Mouse (Mus musculus) midbrain, postnatal 0 days (tissue): ENCODE data around the gene Fam172a. TPM values are rescaled to one million over a fixed set of nuclear protein-coding genes. Genes with fewer than 3 reads are reported as not detected.

Experiments
- ATAC-seq: fragments of 200-750 bp; cut with Nextera tagmentation; 2 replicates; pipeline ENCODE4 v1.8.0; 2017; ENCODE audit warnings: moderate number of reproducible peaks, mild to moderate bottlenecking, moderate TSS enrichment, moderate library complexity; ENCODE audit not compliant: low FRiP score
- DNase-seq: peaks from one replicate; pipeline ENCODE4 v3.0.0-alpha.2; 2015; ENCODE audit warnings: low spot score
- H3K27ac ChIP-seq: fragments of 300-500 bp; sonication (generic); 2 replicates; pipeline ENCODE4 v1.5.1; 2014; ENCODE audit warnings: low read depth, mild to moderate bottlenecking, low read length, mixed read lengths
- H3K27me3 ChIP-seq: fragments of 300-500 bp; sonication (generic); 2 replicates; pipeline ENCODE4 v1.6.1; 2014; ENCODE audit warnings: low read length, control low read depth, mixed read lengths; ENCODE audit not compliant: insufficient read depth
- H3K36me3 ChIP-seq: fragments of 300-500 bp; sonication (generic); 2 replicates; pipeline ENCODE4 v1.6.1; 2014; ENCODE audit warnings: low read length, control low read depth, mixed read lengths; ENCODE audit not compliant: insufficient read depth
- H3K4me1 ChIP-seq: fragments of 300-500 bp; sonication (generic); 2 replicates; pipeline ENCODE4 v1.6.1; 2014; ENCODE audit warnings: mild to moderate bottlenecking, control low read depth, antibody characterized with exemption, low read length, mixed read lengths; ENCODE audit not compliant: insufficient read depth
- H3K4me2 ChIP-seq: fragments of 300-500 bp; sonication (generic); 2 replicates; pipeline ENCODE4 v1.6.1; 2014; ENCODE audit warnings: low read depth, mild to moderate bottlenecking, low read length, mixed read lengths; ENCODE audit not compliant: poor library complexity, severe bottlenecking
- H3K4me3 ChIP-seq: fragments of 300-500 bp; sonication (generic); 2 replicates; pipeline ENCODE4 v1.5.1; 2014; ENCODE audit warnings: low read depth, mild to moderate bottlenecking, low read length, moderate library complexity
- H3K9ac ChIP-seq: fragments of 300-500 bp; sonication (generic); replicated peaks from 2 replicates; pipeline ENCODE4 v1.6.1; 2014; ENCODE audit warnings: mild to moderate bottlenecking, low read length, moderate library complexity, mixed read lengths; ENCODE audit not compliant: poor library complexity, severe bottlenecking
- H3K9me3 ChIP-seq: fragments of 300-500 bp; sonication (generic); 2 replicates; pipeline ENCODE4 v1.6.1; 2016; ENCODE audit warnings: low read length, control low read depth
- CTCF ChIP-seq: IDR thresholded peaks from 2 replicates; pipeline ENCODE4 v1.5.1; 2016; ENCODE audit warnings: antibody characterized with exemption, mild to moderate bottlenecking
- WGBS: fragments of 180-500 bp; shearing (Covaris S2); extraction: QIAGEN DNeasy Blood & Tissue Kit; methylation state at CpG from one replicate; pipeline ENCODE4 v1.1.7; 2014; 5-methylcytosine and 5-hydroxymethylcytosine counted together
- polyA plus RNA-seq: library from polyadenylated mRNA; unstranded; fragments of >200 nt; fragmentation: Nextera tagmentation; extraction: Ambion mirVana; gene quantifications from 2 replicates; pipeline ENCODE4 v1.2.1, GENCODE M21; 2015
- total RNA-seq: library from RNA; depleted of rRNA; stranded (reverse); fragments of >200 nt; gene quantifications from 2 replicates; pipeline ENCODE4 v1.2.3, GENCODE M21; 2014

The Fam172a gene
- total and polyA plus RNA-seq, 2 experiments from 2014 or later, result 25.3 to 43.4 TPM

DNA sequence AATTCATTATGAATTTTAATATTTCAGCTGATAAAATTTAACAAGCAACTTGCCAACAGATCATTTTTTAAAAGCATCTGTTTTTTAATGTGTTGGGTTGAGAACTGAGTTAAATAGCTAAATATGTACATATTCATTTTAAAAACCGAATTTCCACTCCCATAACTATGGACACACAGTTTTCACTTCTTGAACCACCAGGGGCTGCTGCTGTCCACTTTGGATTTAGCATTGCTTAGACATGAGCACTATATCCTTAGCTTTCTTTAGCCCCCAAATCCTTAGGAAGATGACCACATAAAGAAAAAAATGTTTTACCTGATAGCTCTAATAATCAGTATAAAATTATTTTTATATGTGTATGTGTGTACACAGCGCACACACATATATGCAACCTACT, 207.4 kb downstream of the Fam172a start:
- H3K9ac ChIP-seq, result no peak overlapping the region
- no peaks in the 10 kb centered on the region for H3K4me1 ChIP-seq
- no peak for DNase-seq
- no peak overlapping the region for H3K4me2 ChIP-seq
- H3K36me3 ChIP-seq, result no peaks in the 10 kb centered on the region
- ATAC-seq, result no peak
- peak; percentile 57 for TF ChIP-seq CTCF
- H3K4me3 ChIP-seq, result no peak overlapping the region
- H3K27me3 ChIP-seq, result no peaks in the 10 kb centered on the region
- 84% methylated on average over 2 of the region's 2 CpGs for WGBS
- no peaks in the 10 kb centered on the region for H3K9me3 ChIP-seq
- H3K27ac ChIP-seq, result no peak overlapping the region

DNA sequence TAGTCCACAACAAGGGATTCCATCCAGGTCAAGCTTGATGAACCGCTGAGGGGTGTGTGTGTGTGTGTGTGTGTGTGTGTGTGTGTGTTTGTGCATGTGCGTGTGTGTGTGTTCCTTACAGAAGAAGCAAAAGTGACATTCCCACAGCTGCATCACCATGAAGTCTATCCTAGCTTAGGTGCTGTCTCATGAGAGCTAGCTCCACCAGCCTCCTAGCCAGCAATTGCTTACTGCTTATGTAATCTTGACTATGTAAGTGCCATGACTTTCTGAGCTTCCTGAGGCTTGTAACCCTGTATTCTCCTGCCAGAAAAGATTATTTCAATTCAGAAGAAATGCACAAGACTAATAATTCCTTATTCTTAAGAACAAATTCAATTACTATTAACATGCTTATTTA, 221.0 kb downstream of the Fam172a start:
- Histone ChIP-seq H3K4me2 (no peak overlapping the region), H3K36me3 (no peaks in the 10 kb centered on the region), H3K9me3 (no peaks in the 10 kb centered on the region), H3K4me3 (no peak overlapping the region), H3K27me3 (no peaks in the 10 kb centered on the region), H3K9ac (no peak overlapping the region), H3K4me1 (no peaks in the 10 kb centered on the region), H3K27ac (no peak overlapping the region)
- TF ChIP-seq CTCF, result no peak
- ATAC-seq (no peak), DNase-seq (no peak)
- 80% methylated on average over 2 of the region's 2 CpGs for WGBS

GRCm38 (mm10) chr13:77957611-77958010, 255.8 kb downstream of the Fam172a start:
- Histone ChIP-seq H3K27ac (no peak overlapping the region), H3K4me3 (no peak overlapping the region), H3K4me2 (no peak overlapping the region), H3K36me3 (no peaks in the 10 kb centered on the region), H3K27me3 (no peaks in the 10 kb centered on the region), H3K9me3 (no peaks in the 10 kb centered on the region), H3K9ac (no peak overlapping the region), H3K4me1 (no peaks in the 10 kb centered on the region)
- 7% methylated on average over 1 of the region's 1 CpGs for WGBS
- no peak for DNase-seq
- no peak for ATAC-seq
- TF ChIP-seq CTCF, result no peak

DNA sequence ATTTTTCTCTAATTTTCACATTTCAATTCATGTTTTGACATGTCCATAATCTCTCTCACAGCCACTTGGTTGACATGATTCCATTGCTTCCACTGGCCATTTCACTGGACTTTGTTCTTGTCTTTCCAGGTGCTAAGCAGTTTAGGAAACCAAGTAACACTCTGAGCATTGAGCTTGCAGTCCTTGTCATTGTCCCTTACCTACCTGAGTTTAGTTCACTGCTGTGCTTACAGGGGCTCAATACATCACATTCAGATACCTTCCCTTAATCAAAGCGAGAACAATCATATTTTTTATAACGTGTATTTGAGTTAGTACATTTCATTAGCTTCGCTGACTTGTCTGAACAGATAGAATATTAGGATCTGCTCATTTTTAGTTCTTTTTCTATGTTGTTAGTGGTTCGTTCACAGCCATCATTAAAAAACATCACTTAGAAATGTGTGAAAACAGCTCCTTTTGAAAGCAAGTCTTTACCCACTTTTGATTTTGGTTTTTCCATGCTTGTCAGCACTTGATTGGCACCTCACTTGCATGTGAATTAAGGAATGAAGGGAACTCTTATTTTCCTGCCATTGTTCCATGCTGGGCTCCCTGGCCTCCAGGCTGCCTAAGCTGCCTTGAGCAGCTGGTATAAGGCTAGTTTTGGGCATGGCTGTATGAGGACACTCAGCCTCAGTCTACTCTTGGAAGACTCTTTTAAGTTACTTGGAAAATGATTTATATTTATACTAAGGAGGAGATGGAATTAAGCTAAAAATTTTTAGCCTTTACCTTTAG, 257.9 kb downstream of the Fam172a start:
- DNase-seq, result no peak
- H3K4me1 ChIP-seq, result no peaks in the 10 kb centered on the region
- no peaks in the 10 kb centered on the region for H3K36me3 ChIP-seq
- no peaks in the 10 kb centered on the region for H3K27me3 ChIP-seq
- H3K9ac ChIP-seq, result no peak overlapping the region
- H3K4me2 ChIP-seq, result no peak overlapping the region
- no peak for ATAC-seq
- no peak overlapping the region for H3K4me3 ChIP-seq
- 47% methylated on average over 4 of the region's 4 CpGs for WGBS
- no peak for TF ChIP-seq CTCF
- H3K27ac ChIP-seq, result no peak overlapping the region
- 0 out of 2 replicates have a peak, but pooled peaks cover 5% of the 10 kb centered on the region for H3K9me3 ChIP-seq

DNA sequence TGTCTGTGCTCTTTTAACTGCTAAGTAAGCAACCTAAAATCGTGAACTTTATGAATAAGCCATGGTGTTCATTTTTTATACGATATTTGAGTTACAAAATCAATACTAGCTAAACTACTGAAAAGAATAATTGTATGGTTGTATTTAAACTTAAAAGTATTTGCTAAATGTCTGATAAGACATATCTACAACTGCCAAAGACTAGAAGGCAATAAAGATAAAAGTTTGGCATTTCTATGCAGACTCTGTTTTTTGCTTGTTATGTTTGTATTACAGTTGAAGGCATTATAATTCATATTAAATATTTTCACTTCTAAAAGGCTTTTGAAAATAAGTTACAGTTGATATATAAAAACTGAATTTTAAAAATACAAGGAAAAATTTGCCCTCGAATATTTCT, 274.4 kb downstream of the Fam172a start:
- Histone ChIP-seq H3K9me3 (no peaks in the 10 kb centered on the region), H3K27me3 (no peaks in the 10 kb centered on the region), H3K27ac (no peak overlapping the region), H3K4me2 (no peak overlapping the region), H3K4me1 (no peaks in the 10 kb centered on the region), H3K4me3 (no peak overlapping the region), H3K36me3 (no peaks in the 10 kb centered on the region), H3K9ac (no peak overlapping the region)
- ATAC-seq (no peak), DNase-seq (no peak)
- 81% methylated on average over 3 of the region's 3 CpGs for WGBS
- TF ChIP-seq CTCF, result no peak

DNA sequence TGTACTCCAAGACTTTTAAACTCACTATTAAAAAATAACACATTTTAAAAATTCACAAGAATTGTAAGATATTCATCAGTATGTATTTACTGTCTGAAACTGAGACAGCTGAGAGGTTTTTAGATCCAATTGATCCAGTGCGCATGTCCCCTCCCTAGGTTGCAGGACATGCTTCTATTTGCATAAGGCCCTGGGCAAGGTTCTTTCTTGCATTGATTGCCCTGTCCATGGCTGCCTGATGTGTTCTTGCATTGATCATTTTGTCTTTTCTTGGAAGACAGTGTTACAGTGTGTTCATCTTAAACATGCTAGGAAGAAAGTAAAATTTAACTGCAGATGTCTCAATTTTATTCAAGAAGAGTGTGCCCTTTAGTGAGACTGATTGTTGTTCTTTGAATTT, 275.3 kb downstream of the Fam172a start:
- 66% methylated on average over 1 of the region's 1 CpGs for WGBS
- ATAC-seq (no peak), DNase-seq (no peak)

More for the DNA sequence above, 275.3 kb downstream of the Fam172a start:
- H3K4me2 ChIP-seq, result no peak overlapping the region
- TF ChIP-seq CTCF, result no peak
- no peaks in the 10 kb centered on the region for H3K27me3 ChIP-seq
- H3K9ac ChIP-seq, result no peak overlapping the region
- H3K27ac ChIP-seq, result no peak overlapping the region
- H3K4me3 ChIP-seq, result no peak overlapping the region
- no peaks in the 10 kb centered on the region for H3K9me3 ChIP-seq
- no peaks in the 10 kb centered on the region for H3K4me1 ChIP-seq
- H3K36me3 ChIP-seq, result no peaks in the 10 kb centered on the region
